Mouse (Mus musculus): ENCODE results near the gene Rpl9-ps1. TPM values are rescaled to one million over a fixed set of nuclear protein-coding genes. Genes with fewer than 3 reads are reported as not detected.

Gene Rpl9-ps1
- not detected for polyA plus RNA-seq (2017; shearing (Covaris generic))

GRCm38 (mm10) chr11:83645521-83645920 is at the start of gene Rpl9-ps1:
Gene Rpl9-ps1, minus strand, starts transcription at chr11:83645621.

GRCm38 (mm10) chr11:83662204-83662603 is 16.8 kb upstream of the Rpl9-ps1 start, which contains the start of gene Ccl4:
Gene Ccl4, plus strand, starts transcription at chr11:83662584.

DNA sequence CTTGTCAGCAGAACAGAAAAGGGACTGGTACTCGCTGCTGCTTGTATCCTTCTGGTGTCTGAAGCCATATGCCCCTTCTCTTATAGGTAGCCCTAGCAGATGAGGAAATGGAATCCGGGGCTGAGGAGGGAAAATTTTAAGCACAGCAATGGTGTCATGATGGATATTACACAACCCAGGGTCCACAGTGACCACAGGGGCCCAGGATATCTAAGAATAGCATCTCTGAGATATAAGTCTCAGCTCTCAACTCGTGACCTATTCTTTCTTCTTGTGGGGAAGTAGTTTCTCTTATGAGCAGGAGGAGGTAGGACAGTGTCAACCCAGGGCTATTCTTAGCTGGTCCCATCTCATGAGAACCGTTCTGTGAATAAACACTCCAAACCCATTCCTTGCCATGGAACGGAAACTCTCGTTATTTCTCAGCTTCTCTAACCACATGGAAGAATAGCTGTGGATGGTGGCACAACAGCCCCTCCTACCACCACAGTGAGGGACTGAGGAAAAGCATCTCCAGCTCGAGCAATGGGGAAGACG is 4.0 kb upstream of the Rpl9-ps1 start, which contains the start of gene Ccl3:
Gene Ccl3 (minus strand): TSS at position 51 of the 537 bp plus-strand sequence.

Other genes starting within 250 kb of the Rpl9-ps1 start
- gene Rasl10b, start 236.5 kb downstream of the Rpl9-ps1 start, polyA plus RNA-seq (2017; shearing (Covaris generic)): not detected
- 0.29 TPM for gene Gas2l2, start 216.2 kb downstream of the Rpl9-ps1 start, polyA plus RNA-seq (2017; shearing (Covaris generic))
- gene 1700020L24Rik, start 207.9 kb downstream of the Rpl9-ps1 start, polyA plus RNA-seq (2017; shearing (Covaris generic)): 1.1 TPM
- gene Mmp28, start 182.6 kb downstream of the Rpl9-ps1 start, polyA plus RNA-seq (2017; shearing (Covaris generic)): not detected
- 21.3 TPM for gene Taf15, start 172.5 kb downstream of the Rpl9-ps1 start, polyA plus RNA-seq (2017; shearing (Covaris generic))
- 1.3 TPM for gene Heatr9, start 123.4 kb downstream of the Rpl9-ps1 start, polyA plus RNA-seq (2017; shearing (Covaris generic))
- 3,826 TPM for gene Ccl5, start 115.1 kb downstream of the Rpl9-ps1 start, polyA plus RNA-seq (2017; shearing (Covaris generic))
- 1.7 TPM for gene Ccl9, start 67.0 kb downstream of the Rpl9-ps1 start, polyA plus RNA-seq (2017; shearing (Covaris generic))
- not detected for gene Ccl6, start 52.5 kb downstream of the Rpl9-ps1 start, polyA plus RNA-seq (2017; shearing (Covaris generic))
- 45.8 TPM for gene Ccl3, start 3.7 kb upstream of the Rpl9-ps1 start, polyA plus RNA-seq (2017; shearing (Covaris generic))
- 203 TPM for gene Ccl4, start 17.0 kb upstream of the Rpl9-ps1 start, polyA plus RNA-seq (2017; shearing (Covaris generic))
- not detected for gene Wfdc17, start 58.4 kb upstream of the Rpl9-ps1 start, polyA plus RNA-seq (2017; shearing (Covaris generic))
- gene Wfdc18, start 63.4 kb upstream of the Rpl9-ps1 start, polyA plus RNA-seq (2017; shearing (Covaris generic)): not detected
- not detected for gene Wfdc21, start 101.3 kb upstream of the Rpl9-ps1 start, polyA plus RNA-seq (2017; shearing (Covaris generic))
- 24.5 TPM for gene Heatr6, start 108.1 kb upstream of the Rpl9-ps1 start, polyA plus RNA-seq (2017; shearing (Covaris generic))
- gene Hnf1b, start 204.4 kb upstream of the Rpl9-ps1 start, polyA plus RNA-seq (2017; shearing (Covaris generic)): 0.32 TPM